Mouse (Mus musculus) G1E (cell line): ENCODE data around the gene Adora3.

Source experiments
- CTCF ChIP-seq: IDR thresholded peaks from 2 replicates; pipeline ENCODE4 v1.5.1; 2012; ENCODE audit warnings: low read depth, low read length, inconsistent platforms, mixed read lengths
- GATA1 ChIP-seq: IDR thresholded peaks from 2 replicates; pipeline ENCODE4 v1.6.1; 2012; ENCODE audit warnings: borderline replicate concordance, low read length, inconsistent platforms, mixed read lengths

DNA sequence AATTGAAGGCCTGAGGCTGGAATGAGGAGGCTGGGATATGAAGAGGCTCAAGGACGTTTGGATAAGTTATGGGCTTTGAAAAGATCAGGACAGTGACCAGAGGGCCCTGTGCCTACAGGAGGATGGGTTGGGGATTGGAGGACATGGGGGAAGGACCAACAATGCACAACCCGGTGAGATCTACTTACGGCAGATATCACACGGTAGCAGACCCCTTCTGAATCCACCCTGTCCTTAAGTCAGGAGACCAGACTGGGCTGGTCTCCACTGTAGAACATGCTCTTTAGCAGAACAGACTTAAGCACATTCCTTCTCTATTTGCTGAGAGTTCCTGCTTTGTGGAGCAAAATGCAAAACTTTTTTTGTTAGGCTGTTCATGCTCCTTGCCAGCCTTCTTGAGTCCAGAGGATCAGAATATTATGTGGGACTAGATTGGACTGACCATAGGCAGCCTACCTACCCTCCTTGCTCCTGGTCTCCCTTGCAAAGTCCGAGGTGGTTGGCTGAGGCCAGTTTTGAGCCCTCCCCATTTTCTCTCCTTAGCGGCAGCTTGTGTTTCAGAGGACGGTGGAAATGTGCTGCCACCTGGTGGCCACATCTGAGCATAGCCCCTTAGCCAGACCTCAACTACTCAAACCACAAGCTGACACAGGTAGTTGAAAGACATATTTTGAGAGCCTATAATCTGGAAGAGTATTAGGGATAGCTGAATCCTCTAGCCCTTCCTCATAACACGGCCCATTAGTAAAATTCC is 28.9 kb downstream of the Adora3 start:
- TF ChIP-seq CTCF (peak; percentile 90), GATA1 (no peak)
